Mouse (Mus musculus) embryonic facial prominence, embryonic 13.5 days (tissue): ENCODE data around the gene Capzb. TPM values are rescaled to one million over a fixed set of nuclear protein-coding genes. Genes with fewer than 3 reads are reported as not detected.

ENCODE experiments used
- ATAC-seq: fragments of 200-750 bp; cut with Nextera tagmentation; 2 replicates; pipeline ENCODE4 v1.8.0; 2017; ENCODE audit warnings: low read depth; ENCODE audit not compliant: insufficient number of reproducible peaks, insufficient read depth, low FRiP score, low TSS enrichment
- H3K27ac ChIP-seq: fragments of 300-500 bp; sonication (generic); 2 replicates; pipeline ENCODE4 v1.5.1; 2015; ENCODE audit warnings: moderate library complexity, mild to moderate bottlenecking, inconsistent platforms
- H3K27me3 ChIP-seq: fragments of 300-500 bp; sonication (generic); 2 replicates; pipeline ENCODE4 v1.6.1; 2015; ENCODE audit warnings: mild to moderate bottlenecking, inconsistent platforms
- H3K36me3 ChIP-seq: fragments of 300-500 bp; sonication (generic); 2 replicates; pipeline ENCODE4 v1.6.1; 2015; ENCODE audit warnings: mild to moderate bottlenecking, inconsistent platforms
- H3K4me1 ChIP-seq: fragments of 300-500 bp; sonication (generic); 2 replicates; pipeline ENCODE4 v1.6.1; 2015; ENCODE audit warnings: inconsistent platforms
- H3K4me2 ChIP-seq: fragments of 300-500 bp; sonication (generic); 2 replicates; pipeline ENCODE4 v1.6.1; 2015; ENCODE audit warnings: moderate library complexity, mild to moderate bottlenecking, inconsistent platforms
- H3K4me3 ChIP-seq: fragments of 300-500 bp; sonication (generic); 2 replicates; pipeline ENCODE4 v1.5.1; 2015; ENCODE audit warnings: mild to moderate bottlenecking, inconsistent platforms
- H3K9ac ChIP-seq: fragments of 300-500 bp; sonication (generic); 2 replicates; pipeline ENCODE4 v1.6.1; 2015; ENCODE audit warnings: mild to moderate bottlenecking, inconsistent platforms
- H3K9me3 ChIP-seq: fragments of 300-500 bp; sonication (generic); 2 replicates; pipeline ENCODE4 v1.6.1; 2016; ENCODE audit warnings: inconsistent platforms
- WGBS: fragments of 180-500 bp; shearing (Covaris S2); methylation state at CpG from one replicate; pipeline ENCODE4 v1.1.7; 2015; ENCODE audit warnings: mixed read lengths; 5-methylcytosine and 5-hydroxymethylcytosine counted together
- polyA plus RNA-seq: library from polyadenylated mRNA; unstranded; fragments of >200 nt; fragmentation: Nextera tagmentation; extraction: Ambion mirVana; gene quantifications from 2 replicates; pipeline ENCODE4 v1.2.1, GENCODE M21; 2015

Capzb gene
- polyA plus RNA-seq, 1 experiment from 2014 or later: 424 TPM

GRCm38 (mm10) chr4:139244766-139245165 is 52.1 kb downstream of the Capzb start:
- no peak for ATAC-seq
- H3K9ac ChIP-seq: no peak overlapping the region
- H3K27ac ChIP-seq: no peak overlapping the region
- H3K4me2 ChIP-seq: no peak overlapping the region
- WGBS: 85% methylated on average over 6 of the region's 6 CpGs
- H3K27me3 ChIP-seq: no peaks in the 10 kb centered on the region
- H3K4me1 ChIP-seq: peaks cover 98% of the 10 kb centered on the region
- no peaks in the 10 kb centered on the region for H3K9me3 ChIP-seq
- no peak overlapping the region for H3K4me3 ChIP-seq
- H3K36me3 ChIP-seq: peaks cover 16% of the 10 kb centered on the region

GRCm38 (mm10) chr4:139245534-139245933 is 52.8 kb downstream of the Capzb start:
- no peaks in the 10 kb centered on the region for H3K27me3 ChIP-seq
- no peak overlapping the region for H3K4me3 ChIP-seq
- ATAC-seq: no peak
- WGBS: 92% methylated on average over 2 of the region's 2 CpGs
- H3K9me3 ChIP-seq: no peaks in the 10 kb centered on the region
- H3K4me2 ChIP-seq: no peak overlapping the region
- H3K27ac ChIP-seq: peak overlapping the region; percentile 58
- peaks cover 98% of the 10 kb centered on the region for H3K4me1 ChIP-seq
- peaks cover 8% of the 10 kb centered on the region for H3K36me3 ChIP-seq
- H3K9ac ChIP-seq: no peak overlapping the region

GRCm38 (mm10) chr4:139246130-139246877 is 53.6 kb downstream of the Capzb start:
- Histone ChIP-seq H3K9me3 (no peaks in the 10 kb centered on the region), H3K4me3 (no peak overlapping the region), H3K4me2 (no peak overlapping the region), H3K27ac (peak overlapping the region; percentile 58), H3K9ac (no peak overlapping the region), H3K27me3 (no peaks in the 10 kb centered on the region), H3K4me1 (peaks cover 98% of the 10 kb centered on the region), H3K36me3 (peaks cover 2% of the 10 kb centered on the region)
- no peak for ATAC-seq
- 30% methylated on average over 7 of the region's 7 CpGs for WGBS

GRCm38 (mm10) chr4:139247966-139248365 is 55.3 kb downstream of the Capzb start:
- WGBS: 73% methylated on average over 7 of the region's 7 CpGs
- H3K4me2 ChIP-seq: no peak overlapping the region
- no peak overlapping the region for H3K27ac ChIP-seq
- no peaks in the 10 kb centered on the region; the same call in none of the 2 replicates for H3K36me3 ChIP-seq
- H3K9ac ChIP-seq: no peak overlapping the region
- H3K27me3 ChIP-seq: no peaks in the 10 kb centered on the region
- no peak overlapping the region for H3K4me3 ChIP-seq
- ATAC-seq: no peak
- H3K4me1 ChIP-seq: peaks cover 98% of the 10 kb centered on the region
- no peaks in the 10 kb centered on the region for H3K9me3 ChIP-seq

DNA sequence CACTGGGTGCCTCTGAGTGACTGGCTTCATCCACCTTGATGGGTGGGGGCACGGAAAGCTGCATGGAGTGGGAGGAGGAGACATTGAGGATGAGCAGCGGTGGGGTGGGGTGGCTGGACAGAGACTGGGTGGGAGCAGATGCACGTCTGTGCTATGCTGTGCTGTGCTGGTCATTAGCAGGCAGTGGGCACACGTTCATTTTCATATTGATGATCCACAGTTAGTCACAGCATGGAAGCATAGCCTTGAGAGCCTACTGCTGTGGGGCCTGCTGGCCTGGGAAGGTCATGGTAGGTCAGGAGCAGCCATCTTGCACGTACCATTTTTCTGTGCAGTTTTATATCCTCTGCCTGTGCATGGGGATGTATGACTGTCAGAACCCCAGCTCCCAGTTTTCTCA is 56.0 kb downstream of the Capzb start:
- ATAC-seq: no peak
- H3K36me3 ChIP-seq: no peaks in the 10 kb centered on the region; the same call in none of the 2 replicates
- 73% methylated on average over 5 of the region's 5 CpGs for WGBS
- H3K27me3 ChIP-seq: no peaks in the 10 kb centered on the region
- no peaks in the 10 kb centered on the region for H3K9me3 ChIP-seq
- no peak overlapping the region for H3K4me2 ChIP-seq
- H3K4me1 ChIP-seq: peaks cover 98% of the 10 kb centered on the region
- no peak overlapping the region for H3K4me3 ChIP-seq
- peak overlapping the region; percentile 87 for H3K27ac ChIP-seq
- H3K9ac ChIP-seq: 0 out of 2 replicates have a peak overlapping the region, but pooled peaks have one; percentile 44

DNA sequence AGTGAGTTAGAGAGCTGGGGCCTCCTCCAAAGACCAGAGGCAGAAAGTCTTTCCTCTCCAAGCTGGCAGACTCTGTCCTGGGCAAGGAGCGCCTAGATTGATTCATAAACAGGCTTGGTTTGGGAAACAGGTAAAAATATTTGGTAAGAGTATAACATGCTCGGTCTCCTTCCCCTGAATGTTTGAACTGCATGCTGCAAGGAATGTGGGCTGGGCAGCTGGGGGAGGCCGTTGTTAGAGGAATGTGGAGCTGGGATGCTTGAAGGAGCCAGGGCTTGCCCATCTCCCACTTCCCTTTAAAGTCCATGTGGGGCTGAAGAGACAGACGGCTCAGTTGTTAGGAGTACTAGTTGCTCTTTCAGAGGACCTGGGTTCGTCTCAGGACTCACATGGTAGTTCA is 57.3 kb downstream of the Capzb start:
- no peak for ATAC-seq
- Histone ChIP-seq H3K27ac (peak overlapping the region; percentile 87), H3K27me3 (no peaks in the 10 kb centered on the region), H3K9ac (no peak overlapping the region), H3K9me3 (no peaks in the 10 kb centered on the region), H3K36me3 (peaks cover 3% of the 10 kb centered on the region; the same call in 1 of the 2 replicates), H3K4me1 (peaks cover 99% of the 10 kb centered on the region), H3K4me3 (no peak overlapping the region), H3K4me2 (peak overlapping the region; percentile 7; the same call in 1 of the 2 replicates)
- WGBS: 30% methylated on average over 5 of the region's 5 CpGs

DNA sequence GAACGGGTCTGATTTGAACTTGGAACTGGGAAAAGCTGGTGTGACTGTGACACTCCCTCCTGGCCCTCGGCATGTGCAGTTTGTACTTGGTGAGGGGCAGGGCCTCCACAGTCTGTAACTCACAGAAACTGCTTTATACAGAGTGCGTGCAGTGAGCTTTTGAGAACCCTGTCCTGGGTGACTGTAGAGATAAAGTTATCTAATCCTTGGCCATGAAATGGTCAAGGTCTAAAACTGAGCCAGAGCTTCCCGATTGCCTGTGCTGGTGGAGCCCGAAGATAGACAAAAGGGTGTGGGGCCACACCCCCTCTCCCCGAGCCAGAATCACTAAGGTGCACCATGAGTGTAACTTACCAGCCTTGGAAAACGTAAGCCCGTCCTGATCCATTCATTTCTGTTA is 58.2 kb downstream of the Capzb start:
- Histone ChIP-seq H3K27ac (peak overlapping the region; percentile 87), H3K4me3 (no peak overlapping the region), H3K4me2 (0 out of 2 replicates have a peak overlapping the region, but pooled peaks have one; percentile 7), H3K27me3 (no peaks in the 10 kb centered on the region), H3K36me3 (peaks cover 3% of the 10 kb centered on the region; the same call in 1 of the 2 replicates), H3K9me3 (no peaks in the 10 kb centered on the region), H3K9ac (peak overlapping the region; percentile 28; the same call in 1 of the 2 replicates), H3K4me1 (peaks cover 98% of the 10 kb centered on the region)
- no peak for ATAC-seq
- 49% methylated on average over 8 of the region's 8 CpGs for WGBS

- Histone ChIP-seq H3K4me1 (peaks cover 98% of the 10 kb centered on the region), H3K36me3 (peaks cover 5% of the 10 kb centered on the region), H3K4me2 (peak overlapping the region; percentile 35), H3K27me3 (no peaks in the 10 kb centered on the region), H3K4me3 (no peak overlapping the region), H3K9me3 (no peaks in the 10 kb centered on the region), H3K27ac (peak overlapping the region; percentile 87), H3K9ac (peak overlapping the region; percentile 41; the same call in 1 of the 2 replicates)
- ATAC-seq: peak; percentile 75
- WGBS: 16% methylated on average over 22 of the region's 22 CpGs
Measured at GRCm38 (mm10) chr4:139252051-139252760, 59.5 kb downstream of the Capzb start.

DNA sequence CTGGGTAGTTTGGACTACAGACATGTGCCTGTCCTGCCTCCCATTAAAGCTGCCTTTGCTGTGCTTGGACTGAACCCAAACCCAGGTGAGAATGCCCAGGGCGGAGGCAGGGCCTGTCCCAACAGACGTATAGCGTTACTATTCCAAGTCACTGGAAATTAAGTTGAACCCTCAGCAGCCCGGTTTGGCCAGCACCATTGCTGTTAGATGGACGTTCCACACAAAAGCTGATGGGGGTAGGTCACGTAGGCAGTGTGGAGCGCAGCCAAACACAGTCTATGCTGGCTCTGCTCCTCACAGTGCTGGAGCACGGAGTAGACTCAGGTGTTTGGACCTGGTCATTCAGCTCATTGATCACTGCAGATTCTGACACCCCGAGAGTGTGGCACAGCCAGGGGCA is 60.5 kb downstream of the Capzb start:
- WGBS: 58% methylated on average over 9 of the region's 9 CpGs
- no peak for ATAC-seq
- Histone ChIP-seq H3K36me3 (peaks cover 15% of the 10 kb centered on the region), H3K27ac (peak overlapping the region; percentile 53), H3K27me3 (no peaks in the 10 kb centered on the region), H3K4me2 (no peak overlapping the region), H3K4me1 (peaks cover 97% of the 10 kb centered on the region), H3K9me3 (no peaks in the 10 kb centered on the region), H3K4me3 (no peak overlapping the region), H3K9ac (0 out of 2 replicates have a peak overlapping the region, but pooled peaks have one; percentile 32)

DNA sequence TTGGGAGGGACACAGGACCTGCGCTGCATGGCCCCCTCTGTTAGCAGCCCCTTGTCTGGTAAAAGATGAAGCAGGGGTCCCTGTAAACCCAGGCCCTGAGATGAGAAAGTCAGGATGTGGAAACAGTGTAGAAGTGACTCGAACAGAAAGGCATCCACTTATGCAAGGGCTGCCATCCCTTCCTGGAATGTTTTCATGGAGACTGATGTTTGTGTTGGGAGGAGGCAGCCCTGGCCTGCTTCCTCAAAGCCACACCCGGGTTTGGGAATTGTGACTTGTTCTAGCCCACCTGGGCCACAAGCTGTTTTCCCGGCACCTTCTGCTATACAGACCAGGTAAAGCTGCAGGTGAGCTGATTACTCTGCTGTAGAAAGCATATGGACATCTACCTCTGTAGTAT is 63.4 kb downstream of the Capzb start:
- no peak overlapping the region for H3K9ac ChIP-seq
- H3K36me3 ChIP-seq: peaks cover 27% of the 10 kb centered on the region
- ATAC-seq: no peak
- no peak overlapping the region for H3K4me3 ChIP-seq
- no peaks in the 10 kb centered on the region for H3K27me3 ChIP-seq
- H3K4me2 ChIP-seq: no peak overlapping the region
- H3K27ac ChIP-seq: peak overlapping the region; percentile 98; the same call in 1 of the 2 replicates
- H3K9me3 ChIP-seq: no peaks in the 10 kb centered on the region
- H3K4me1 ChIP-seq: peaks cover 96% of the 10 kb centered on the region
- 77% methylated on average over 4 of the region's 4 CpGs for WGBS

- no peak for ATAC-seq
- no peak overlapping the region for H3K4me2 ChIP-seq
- H3K4me3 ChIP-seq: no peak overlapping the region
- H3K4me1 ChIP-seq: peaks cover 96% of the 10 kb centered on the region
- H3K27ac ChIP-seq: peak overlapping the region; percentile 98
- H3K36me3 ChIP-seq: peaks cover 32% of the 10 kb centered on the region
- H3K9ac ChIP-seq: no peak overlapping the region
- no peaks in the 10 kb centered on the region for H3K9me3 ChIP-seq
- no peaks in the 10 kb centered on the region for H3K27me3 ChIP-seq
- 39% methylated on average over 8 of the region's 8 CpGs for WGBS
Measured at GRCm38 (mm10) chr4:139256708-139257107, 64.0 kb downstream of the Capzb start.
